Mouse (Mus musculus) spleen, adult 12 weeks (tissue): ENCODE measurements around the gene Arl11.
A peak's percentile ranks its signal among the peaks of the same experiment; 100 is the strongest.

Experiments used
- DNase-seq: peaks from one replicate; pipeline ENCODE4 v3.0.0; 2022; ENCODE audit warnings: low spot score

The Arl11 gene

DNA sequence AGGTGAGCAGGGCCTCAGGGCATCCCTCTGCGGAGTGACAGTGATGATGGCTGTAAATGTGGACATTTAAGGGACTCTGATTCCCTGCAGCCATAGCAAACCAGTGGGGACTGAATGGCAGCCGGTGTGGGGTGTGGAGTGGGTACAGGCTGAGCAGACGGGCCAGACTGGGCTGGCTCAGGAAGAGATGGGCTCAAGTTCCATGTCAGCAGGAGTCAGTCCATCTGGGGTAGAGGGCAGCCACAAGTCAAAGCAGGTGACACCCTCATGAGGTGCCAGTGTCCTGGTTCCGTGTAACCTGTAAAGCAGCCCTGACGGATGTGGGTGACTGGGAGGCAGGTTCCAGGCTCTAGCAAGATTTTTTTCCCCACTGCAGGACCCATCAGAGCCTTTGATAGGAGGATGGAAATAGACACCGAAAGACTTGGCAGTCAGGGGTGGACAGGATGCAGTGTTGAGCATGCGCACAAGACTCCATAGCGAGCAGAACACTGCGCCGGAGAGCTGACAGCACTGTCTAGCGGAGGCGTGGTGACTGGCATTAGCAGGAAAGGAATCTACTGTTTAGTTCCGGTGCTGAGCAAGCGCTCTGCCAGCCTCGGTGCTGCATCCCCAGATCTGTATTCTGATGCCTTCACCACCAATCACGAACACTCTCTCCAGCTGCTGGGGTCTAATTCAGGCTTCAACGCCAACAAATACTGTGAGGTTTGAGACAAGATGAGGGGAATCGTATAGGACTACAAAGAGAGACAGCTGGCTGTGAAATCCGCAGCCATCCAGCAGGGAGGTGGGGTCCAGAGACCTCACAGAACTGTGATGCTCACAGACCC, 18.3 kb downstream of the Arl11 start:
- DNase-seq: peak; percentile 7

DNA sequence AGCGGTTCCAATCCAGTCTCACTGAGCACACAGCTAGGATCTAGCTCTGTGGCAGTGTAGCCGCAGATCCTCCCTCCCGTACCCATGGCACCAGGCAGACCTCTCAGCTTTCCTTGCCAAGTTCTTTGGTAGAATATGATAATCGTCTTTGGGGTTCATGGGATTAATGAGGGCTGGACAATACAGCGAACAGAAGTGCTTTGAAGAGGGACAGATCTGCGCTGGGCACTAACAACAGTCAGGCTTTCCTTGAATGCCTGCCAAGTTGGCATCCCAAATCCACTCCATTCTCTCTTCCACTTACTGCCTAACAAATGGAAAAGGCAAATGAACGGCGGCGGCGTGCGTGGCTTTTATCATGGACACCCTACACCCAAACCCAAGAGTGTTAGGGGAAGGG, 21.0 kb downstream of the Arl11 start:
- DNase-seq: no peak

- peak; percentile 50 for DNase-seq
These were observed 21.5 kb downstream of the Arl11 start for GRCm38 (mm10) chr14:61330996-61331561.

DNA sequence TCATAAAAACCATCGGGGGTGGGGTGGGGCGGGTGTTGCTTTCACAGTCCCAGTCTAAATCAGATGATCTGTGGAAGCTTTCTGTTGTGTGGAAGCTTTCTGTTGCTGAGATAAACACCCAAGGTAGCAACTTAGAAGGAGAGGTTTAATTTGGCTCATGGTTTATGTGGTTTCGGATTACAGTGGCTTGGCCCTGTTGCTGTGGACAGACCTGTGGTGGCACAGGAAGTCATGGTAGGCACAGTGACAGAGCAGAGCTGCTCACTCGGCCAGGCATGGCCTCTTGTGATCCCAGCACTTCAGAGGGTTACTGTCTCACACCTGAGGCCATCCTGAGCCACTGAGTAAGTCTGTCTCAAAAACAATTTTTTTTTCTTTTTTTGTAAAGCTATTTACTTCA, 29.8 kb downstream of the Arl11 start:
- DNase-seq: no peak

- DNase-seq: no peak
These were observed 35.0 kb downstream of the Arl11 start for GRCm38 (mm10) chr14:61344590-61344989.

GRCm38 (mm10) chr14:61346827-61347698, 37.5 kb downstream of the Arl11 start:
- no peak for DNase-seq

GRCm38 (mm10) chr14:61349876-61350275, 40.3 kb downstream of the Arl11 start:
- DNase-seq: no peak

DNA sequence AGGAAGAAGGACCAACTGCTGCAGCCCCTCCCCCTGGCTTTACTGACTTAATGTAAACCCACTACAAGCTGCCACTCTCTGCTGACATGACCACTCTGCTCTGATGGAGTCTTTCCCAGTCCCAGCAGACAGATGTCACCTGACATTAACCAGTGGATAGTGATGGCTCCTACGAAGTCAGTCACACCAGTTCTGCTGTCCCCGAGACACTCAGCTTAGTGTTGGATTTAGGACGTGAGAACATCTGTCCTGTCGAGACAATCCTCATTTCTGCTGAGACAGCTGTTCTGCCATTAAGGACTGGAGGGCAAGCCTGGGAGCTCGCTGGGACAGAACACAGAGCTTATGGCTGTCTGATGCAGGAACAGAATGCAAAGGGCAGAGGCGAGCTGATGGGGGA, 41.3 kb downstream of the Arl11 start:
- no peak for DNase-seq

GRCm38 (mm10) chr14:61354251-61355235, 45.0 kb downstream of the Arl11 start:
- no peak for DNase-seq

- peak; percentile 84 for DNase-seq
These were observed 50.8 kb downstream of the Arl11 start, which contains the start of gene Ebpl for GRCm38 (mm10) chr14:61360131-61360980. Gene Ebpl (minus strand): TSS chr14:61360439.

GRCm38 (mm10) chr14:61360981-61361511, 51.5 kb downstream of the Arl11 start:
- DNase-seq: no peak
